Mouse (Mus musculus): ENCODE results near the gene Lrrc27.
A peak's percentile ranks its signal among the peaks of the same experiment; 100 is the strongest.

Lrrc27 gene

DNA sequence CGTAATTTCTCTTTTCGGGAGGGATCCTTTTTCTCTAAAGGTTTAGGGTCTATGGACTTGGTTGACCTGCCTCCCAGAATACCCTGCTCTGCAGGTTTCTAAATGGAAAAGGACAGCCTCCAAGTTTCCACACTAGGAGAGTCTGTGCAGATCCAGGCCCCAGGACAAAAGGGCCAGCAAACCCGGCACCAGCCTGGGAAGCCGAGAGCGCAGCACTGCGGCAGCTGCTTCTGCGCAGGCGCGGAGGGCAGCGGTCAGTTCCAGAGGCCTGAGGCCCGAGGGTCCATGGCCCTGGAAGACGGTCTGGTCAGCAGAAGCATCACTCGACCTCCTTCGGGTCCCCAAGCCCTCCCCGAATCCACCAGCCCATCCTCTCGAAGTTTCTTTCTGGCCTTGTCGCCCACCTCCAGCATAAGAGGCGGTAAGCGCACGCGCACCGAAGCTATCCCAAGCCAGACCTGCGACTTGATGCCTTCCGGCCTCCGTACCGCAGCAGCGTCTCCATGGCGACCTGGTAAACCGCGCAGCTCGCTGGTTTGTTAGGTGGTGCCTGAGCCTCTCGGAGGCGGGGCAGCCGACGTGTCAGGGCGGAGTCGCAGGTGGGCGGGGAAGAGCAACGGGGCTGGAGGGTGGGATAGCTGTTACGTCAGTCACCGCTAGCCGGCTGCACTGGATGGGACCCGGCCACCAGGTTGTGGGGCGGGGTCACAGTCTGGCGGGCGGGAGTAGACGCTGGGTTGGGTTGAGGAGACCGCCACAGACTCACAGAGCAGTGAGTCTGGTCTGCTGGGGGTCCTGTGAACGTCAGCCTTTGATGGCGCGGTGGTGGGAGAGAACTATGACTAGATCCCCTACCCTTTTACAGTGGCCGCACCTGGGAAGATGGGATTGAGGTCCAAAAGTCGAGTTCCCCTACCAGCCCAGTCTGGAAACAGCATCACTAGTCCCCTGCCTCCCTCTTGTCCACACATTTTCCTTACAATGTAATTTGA is at the start of gene Lrrc27, which contains the start of gene Stk32c:
TSS of gene Lrrc27 (plus strand) at position 235 of the 992 bp plus-strand sequence.
TSS of gene Stk32c (minus strand) at position 554 of the 992 bp plus-strand sequence.
- DNase-seq (ENCODE audit: low spot score in 2 of 2), result peak; percentile 87 to 93

DNA sequence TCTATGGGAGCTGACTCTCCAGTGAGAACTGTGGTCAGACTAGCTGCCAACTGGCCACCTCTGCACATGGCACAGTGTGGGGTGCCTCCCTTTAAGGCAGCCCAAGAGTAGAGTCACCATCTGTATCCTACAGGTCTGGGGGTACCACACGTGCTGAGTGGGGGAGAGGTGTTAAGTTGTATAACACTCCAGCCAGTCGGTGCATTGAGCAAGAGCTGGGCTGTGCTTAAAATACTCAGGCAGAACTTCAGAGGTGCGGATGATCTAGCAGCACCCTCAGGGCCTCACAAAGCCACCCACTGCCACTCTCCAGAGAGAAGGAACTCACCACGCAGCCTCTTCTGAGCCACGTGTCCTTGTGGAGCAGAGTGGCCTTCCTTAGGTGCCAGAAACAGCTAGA is 48.4 kb upstream of the Lrrc27 start:
- DNase-seq (ENCODE audit: low spot score in 2 of 2), result no peak

DNA sequence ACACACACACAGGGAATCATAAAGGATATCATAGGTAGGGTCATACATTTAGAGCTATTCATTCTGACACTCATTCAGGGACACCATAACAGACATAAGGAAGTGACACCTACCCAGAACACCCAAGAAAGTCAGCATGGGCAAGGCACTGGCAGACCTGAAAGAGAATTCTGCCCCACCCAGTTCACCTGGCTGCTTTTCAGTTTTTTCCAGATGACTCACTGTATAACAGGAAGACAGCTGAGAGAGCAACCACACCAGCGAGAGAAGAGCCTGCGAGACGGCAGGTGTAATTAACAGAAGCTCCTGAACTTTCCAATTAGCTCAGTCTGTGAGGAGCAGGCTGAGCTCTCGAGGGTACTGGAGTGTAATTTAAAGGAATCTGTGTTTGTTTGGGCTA is 43.6 kb upstream of the Lrrc27 start:
- no peak for DNase-seq (ENCODE audit: low spot score in 2 of 2)

DNA sequence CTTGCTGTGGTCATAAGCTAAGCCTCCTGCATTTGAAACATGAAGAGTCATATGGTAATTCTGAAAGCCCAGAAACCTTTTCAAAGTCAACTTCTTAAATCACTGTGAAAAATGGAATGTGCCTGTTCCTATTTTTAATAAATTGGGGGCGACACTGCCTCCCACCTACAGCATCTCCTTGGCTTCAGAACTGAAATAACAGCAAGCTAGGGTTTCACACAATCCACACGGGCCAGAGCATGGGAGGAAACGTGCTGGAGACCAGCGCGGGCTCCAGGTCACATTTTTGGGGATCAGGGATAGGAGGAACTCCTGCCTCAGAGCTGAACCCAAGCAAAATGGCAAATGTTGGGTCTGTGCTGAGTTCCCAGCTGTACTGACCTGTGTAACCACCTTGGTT is 33.5 kb upstream of the Lrrc27 start:
- DNase-seq (ENCODE audit: low spot score in 2 of 2), result no peak

DNA sequence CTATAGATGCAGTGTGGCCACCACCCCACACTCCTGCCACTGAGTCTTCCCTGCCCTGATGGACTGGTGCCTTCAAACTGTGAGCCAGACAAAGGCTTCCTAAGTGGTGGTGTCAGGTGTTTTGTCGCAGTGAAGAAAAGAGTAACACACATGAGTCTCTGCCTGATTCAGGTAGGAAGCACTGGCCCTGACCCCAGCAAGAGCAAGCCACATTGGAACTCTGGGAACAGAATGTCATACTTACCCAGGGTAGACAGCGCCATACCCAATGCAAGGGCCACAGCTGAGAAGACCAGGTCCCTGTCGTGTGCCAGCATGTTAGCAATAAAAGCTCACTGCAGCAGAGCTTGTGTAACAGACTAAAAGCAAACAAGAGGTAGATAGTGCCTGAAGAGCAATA is 32.7 kb upstream of the Lrrc27 start:
- DNase-seq (ENCODE audit: low spot score in 2 of 2), result peak in 1 of 2 experiments; percentile 12

DNA sequence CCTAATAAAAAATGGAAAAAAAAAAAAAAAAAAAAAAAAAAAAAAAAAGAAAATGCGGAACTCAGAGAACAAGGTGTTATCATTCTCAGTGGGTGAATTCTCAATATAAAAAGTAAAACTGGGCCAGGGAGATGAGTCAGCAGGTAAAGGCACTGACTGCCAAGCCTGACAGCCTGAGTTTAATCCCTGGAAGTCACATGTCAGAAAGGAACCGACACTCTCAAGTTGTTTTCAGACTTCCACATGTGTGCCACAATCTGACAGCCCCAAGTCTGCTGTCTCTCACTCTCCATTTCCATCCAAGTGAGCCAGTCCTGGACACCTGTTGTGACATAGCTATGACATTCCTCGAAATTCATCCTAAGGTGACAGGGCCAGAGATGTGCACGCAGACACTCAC is 28.4 kb upstream of the Lrrc27 start:
- no peak for DNase-seq (ENCODE audit: low spot score in 2 of 2)

DNA sequence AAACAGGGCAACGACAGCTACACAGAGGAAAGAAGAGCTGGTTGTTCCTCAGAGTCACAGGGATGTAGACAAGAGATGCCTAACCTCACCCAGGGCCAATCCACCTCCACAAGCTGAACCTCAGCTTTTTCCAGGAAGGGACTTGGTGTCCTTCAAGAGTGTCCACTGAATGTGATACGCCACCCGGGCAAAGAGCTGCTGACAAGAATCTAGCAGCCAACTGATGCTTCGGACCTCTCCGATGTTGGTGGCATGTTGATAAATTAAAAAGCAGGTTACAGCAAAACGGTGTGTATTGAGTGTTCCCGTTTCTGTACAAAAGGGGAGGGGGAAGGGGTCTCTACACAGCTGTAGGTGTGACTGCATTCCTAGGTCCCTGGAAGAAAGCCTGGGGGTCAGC is 27.9 kb upstream of the Lrrc27 start:
- no peak for DNase-seq (ENCODE audit: low spot score in 2 of 2)

DNA sequence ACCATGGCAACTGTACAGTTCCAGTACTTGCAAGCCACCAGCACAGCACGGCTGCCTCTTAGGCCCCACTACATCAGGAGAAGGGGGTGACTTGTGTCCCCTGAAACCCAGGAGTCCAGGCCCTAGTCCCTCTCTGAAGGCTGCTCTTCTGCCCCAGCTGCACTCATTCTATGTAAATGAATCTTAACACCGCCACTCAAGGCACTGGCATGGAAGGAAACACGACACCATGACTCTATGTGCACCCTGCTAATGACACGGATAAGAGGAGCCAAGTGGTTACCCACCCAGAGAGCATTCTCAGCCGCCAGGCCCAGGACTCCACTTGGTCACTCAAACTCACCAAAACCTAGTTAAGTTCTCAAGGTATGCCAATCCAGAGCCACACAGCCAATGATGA is 26.8 kb upstream of the Lrrc27 start:
- peak in 1 of 2 experiments; percentile 4 for DNase-seq (ENCODE audit: low spot score in 2 of 2)

DNA sequence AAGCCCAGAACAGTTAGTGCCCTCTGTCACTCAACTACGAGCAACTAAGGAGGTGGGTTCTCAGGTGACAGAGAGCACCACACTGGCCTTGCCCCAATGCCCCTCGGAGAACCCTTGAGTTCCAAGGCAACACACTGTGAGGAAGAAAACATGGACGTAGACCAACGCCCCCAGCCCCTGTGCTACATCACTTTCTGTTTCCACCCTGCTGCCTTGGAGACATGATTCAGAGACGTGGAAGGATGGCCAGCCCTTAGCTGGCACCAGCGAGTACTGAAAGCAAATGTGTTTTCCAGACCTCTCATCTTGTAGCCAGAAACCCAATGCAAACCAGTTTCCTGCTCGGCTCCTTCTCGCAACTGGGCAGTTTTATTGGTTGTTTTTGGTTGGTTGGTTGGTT is 26.4 kb upstream of the Lrrc27 start:
- peak in 1 of 2 experiments; percentile 11 for DNase-seq (ENCODE audit: low spot score in 2 of 2)

DNA sequence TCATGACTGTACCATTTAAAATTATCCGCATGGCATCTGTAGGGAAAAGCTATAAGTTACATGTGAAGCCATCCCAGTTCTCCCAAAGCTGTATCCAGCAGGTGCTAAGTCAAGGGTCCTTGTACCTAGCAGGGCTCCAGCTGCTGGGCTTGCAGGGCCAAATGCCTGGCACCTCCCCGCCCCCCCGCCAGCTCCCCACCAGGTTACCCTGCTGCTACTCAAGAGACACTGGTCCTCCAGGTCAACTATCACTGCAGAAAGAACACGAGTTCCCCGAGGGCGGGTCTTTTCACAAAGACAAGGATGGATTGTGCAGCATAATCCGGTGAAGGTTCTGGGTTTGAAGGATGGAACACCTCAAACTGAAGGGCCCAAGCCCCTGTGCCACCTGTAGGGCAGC is 25.5 kb upstream of the Lrrc27 start:
- DNase-seq (ENCODE audit: low spot score in 2 of 2), result no peak

DNA sequence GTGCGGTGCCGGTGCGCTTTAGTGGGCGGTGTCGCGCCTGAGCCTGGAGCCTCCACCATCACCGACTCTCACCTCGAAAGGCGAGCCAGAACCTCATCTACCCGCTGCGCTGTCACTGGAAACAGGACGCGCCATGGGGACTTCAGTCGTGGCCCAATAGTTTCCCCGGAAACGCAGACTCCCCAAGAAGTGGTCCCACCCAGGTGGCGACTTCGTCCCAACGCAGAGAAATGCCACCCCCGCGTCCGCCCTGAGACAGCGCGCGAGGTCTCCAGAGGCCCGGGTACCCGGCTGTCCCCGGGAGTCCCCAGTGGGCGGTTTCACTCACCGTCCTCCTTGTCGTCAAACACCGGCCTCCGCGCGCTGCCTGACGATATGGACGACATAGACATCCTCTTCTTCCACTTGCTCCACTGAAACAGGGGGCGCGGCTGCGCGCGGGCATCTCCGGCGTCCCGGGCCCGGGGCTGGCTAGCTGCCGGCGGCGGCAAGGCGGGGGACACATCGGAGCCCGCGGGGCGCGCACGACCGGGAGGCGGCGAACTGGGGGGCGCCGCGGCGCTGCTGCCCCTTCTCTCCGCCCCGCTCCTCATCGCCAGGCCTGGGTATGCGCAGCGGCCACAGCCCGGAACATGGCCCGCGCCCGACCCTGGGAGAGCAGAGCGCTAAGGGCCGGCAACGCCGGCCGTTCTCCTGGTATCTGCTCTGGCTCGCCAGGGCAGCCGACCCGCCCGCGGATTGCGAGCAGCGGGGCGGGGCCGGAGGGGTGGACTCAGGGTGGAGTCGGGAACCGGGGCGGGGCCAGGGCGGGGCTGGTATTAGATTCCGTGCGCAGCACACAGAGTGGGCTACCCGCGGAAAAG is 24.8 kb upstream of the Lrrc27 start:
- peak; percentile 44 to 68 for DNase-seq (ENCODE audit: low spot score in 2 of 2)

DNA sequence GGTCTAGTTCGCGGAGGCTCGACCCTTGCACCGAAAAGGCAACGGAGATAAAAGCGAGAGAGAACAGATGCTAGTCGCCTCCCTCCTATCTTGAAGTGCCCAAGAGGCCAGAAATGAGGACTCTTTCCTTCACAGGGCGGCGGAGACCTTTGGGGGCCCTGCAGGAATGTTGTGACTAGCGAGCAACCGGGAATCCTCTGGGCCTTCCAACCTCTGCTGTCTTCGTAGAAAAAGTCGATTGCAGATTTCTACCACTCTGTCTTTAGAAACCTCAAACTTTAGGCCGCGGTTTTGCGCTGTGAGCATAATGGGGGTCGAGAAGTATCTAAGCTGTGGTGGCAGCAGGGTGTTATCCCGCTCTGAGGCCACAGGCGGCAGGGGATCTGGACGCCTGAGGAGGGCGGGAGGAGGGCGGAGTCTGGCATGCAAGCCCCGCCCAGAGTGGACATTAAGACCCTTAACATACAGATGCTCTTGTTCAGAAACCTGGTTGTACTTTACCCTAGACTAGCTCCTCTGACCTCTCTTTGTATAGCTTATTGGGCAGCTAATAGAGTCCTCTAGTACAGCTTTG is 24.1 kb upstream of the Lrrc27 start:
- peak in 1 of 2 experiments; percentile 18 for DNase-seq (ENCODE audit: low spot score in 2 of 2)

DNA sequence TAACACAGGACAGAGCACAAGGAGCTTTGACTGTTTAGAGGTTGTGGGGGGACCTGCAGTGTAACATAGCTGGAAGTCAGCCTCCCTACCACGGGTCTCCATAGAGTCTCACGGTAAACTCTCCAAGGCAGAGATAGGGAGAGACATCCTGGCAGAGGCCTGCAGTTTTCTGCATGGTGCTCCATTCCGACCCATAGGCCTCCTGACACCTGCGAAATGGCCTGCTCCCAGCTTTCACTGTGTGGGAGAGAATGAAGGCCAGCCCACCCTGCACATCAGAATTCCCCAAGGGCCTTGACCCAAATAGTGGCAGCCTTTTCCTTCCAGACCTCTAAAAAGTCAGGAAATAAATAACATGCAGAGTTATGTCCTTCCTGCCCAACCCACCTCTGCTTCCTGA is 22.2 kb upstream of the Lrrc27 start:
- DNase-seq (ENCODE audit: low spot score in 2 of 2), result peak in 1 of 2 experiments; percentile 17

DNA sequence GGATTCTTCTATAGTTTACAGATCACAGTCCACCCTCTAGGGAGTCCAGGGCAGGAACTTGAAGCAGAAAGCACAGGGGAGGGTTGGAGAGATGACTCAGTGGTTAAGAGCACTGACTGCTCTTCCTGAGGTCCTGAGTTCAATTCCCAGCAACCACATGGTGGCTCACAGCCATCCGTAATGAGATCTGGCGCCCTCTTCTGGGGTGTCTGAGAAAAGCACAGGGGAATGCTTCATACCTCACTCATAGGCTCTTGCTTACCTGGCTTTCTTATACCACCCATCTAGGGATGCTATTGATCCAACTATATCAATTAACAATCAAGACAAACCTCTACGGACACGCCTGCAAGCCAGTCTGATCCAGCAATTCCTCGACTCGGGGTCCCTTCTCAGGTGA is 21.2 kb upstream of the Lrrc27 start:
- peak in 1 of 2 experiments; percentile 4 for DNase-seq (ENCODE audit: low spot score in 2 of 2)

DNA sequence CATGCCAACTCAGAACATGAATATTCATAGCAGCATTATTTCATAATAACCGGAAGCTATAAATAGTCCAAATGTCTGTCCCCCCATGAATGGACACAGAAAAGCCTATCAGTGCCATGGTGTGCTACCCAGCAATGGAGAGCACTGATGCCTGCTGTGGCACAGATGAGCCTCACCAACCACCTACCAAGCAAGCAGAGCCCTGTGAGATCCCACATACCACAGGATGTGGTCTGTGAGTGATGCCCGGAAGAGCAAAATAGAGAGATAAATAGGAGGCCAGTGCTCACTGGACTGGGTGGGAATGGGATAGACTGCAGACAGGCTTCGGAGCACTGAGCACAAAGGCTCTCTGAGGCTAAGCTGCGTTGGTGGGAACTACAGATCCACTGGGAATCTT is 15.8 kb upstream of the Lrrc27 start:
- DNase-seq (ENCODE audit: low spot score in 2 of 2), result no peak

DNA sequence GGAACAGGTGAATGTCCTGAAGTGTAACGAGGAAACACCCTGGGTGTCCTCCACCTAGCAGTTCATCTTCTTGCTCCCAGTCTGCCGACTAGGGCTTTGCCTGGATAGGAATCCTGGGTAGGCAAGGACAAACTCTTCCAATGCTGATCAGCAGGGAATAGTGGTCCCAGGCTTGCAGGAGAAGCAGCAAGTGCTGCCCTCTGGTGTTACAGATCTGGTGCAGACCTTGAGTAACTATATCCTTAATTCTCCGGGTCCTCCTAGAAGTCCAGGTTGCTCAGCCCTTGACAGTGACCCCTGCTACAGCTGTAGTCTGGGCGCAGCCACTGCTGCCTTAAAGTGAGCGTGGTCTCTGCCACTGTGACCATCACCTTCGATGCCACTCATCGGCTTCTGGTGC is 12.7 kb upstream of the Lrrc27 start:
- DNase-seq (ENCODE audit: low spot score in 2 of 2), result peak in 1 of 2 experiments; percentile 66

DNA sequence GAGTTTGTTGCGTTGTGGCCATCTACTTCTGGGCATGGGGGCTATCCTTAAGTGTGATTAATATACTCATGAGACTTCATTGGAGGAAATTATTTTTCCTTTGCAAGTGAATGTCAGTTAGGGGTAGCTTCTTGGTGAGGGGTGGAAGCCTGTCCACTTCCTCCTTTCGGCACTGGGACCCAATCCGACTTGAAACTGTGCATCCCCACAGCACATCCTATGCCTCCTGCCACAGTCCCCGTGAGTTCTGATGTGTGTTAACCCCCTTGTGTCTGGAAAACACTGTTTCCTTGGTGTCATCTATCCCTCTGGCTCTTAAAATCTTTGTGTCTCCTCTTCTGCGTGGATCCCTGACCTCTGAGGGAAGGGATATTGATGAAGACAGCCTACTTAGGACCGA is 11.6 kb upstream of the Lrrc27 start:
- DNase-seq (ENCODE audit: low spot score in 2 of 2), result no peak

DNA sequence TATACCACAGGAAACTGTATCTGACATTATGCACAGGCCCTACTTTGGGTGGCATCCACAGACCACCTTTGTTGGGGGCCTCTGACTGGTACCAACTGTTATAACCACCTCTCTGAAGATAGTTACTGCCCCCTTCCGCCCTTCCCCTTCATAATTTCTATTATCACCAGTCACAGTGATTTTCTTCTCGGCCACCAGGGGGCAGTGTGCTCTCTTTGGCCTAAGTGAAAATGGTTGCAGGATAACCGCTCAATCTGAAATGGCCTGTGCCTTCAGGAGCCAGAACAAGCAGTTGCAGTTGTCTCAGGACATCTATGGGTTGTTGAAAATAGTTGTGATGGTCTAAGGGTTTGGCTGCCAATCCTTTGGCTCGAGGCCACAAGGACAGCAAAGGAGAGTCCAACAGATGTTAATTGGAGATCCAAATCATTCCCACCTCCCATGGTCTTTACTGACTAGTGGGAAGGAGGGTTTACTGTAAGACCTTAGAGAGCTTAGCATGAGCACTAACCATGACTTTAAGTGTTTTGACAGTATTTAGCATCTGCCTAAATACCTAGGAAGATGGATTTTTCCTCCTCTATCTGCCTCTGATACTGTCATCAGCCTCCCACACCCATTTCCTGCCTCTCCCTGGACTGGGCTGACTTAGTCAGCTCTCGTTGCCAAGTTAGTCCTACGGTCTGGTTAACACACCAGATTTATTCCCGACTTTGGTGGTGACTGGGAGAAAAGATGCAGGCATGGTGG is 4.6 kb upstream of the Lrrc27 start:
- DNase-seq (ENCODE audit: low spot score in 2 of 2), result peak in 1 of 2 experiments; percentile 48

DNA sequence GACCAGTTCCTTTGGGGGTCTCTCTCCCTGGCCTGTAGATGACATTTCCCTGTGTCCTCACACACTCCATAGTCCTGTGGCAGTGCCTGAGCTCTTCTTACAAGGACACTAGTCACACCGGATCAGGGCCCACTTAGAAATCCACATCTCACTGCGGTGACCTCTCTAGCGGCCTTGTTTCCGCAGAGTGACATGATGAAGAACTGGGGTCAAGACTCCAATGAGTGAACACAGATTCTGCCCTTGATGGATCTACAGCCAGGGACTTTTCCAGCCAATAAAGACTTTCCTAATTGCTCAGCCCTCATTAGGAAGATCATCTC is 4.1 kb upstream of the Lrrc27 start:
- no peak for DNase-seq (ENCODE audit: low spot score in 2 of 2)

DNA sequence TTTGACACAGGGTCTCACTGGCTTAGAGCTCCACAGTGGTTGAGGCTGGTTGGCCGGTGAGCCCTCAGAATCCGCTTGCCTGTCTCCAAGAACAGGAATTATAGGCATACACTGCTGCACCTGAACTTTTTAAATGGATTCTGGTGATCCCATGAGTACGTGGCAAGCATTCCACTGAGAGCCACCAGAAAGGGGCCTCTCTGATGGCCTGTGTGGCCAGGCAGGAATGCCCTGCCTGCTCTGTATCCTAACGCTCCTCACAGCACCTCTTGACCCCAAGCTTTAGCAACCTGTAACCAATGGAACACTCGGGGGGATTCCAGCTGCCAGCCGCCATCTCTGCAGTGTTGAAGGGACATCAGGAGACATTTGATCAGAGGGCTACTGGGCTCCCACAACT is 1.0 kb upstream of the Lrrc27 start:
- DNase-seq (ENCODE audit: low spot score in 2 of 2), result no peak

DNA sequence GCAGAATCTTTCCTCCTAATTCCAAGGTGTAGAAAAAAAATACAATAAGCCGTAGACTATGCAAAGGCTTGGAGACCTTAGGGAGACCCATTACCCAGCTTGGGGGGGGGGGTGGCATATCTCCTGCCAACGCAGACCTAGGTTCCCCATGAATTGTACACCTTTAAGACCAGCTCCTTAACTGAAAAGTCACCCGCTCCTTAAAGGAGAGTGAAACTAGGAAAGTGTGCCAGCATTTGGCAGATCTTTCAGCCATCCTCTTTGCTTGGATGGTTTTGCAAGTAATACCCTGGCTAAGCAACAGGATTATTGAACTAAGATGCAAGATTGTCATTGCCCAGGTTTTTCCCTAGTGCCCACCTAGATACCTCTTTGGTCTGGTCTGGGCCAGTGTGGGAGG is 963 bp downstream of the Lrrc27 start:
- DNase-seq (ENCODE audit: low spot score in 2 of 2), result no peak
